Mouse (Mus musculus) forebrain, embryonic 11.5 days (tissue): ENCODE data around the gene Steap3. TPM values are rescaled to one million over a fixed set of nuclear protein-coding genes. Genes with fewer than 3 reads are reported as not detected.

Experiments
- ATAC-seq: fragments of 200-750 bp; cut with Nextera tagmentation; replicated peaks from 2 replicates; pipeline ENCODE4 v1.8.0; 2017; ENCODE audit warnings: moderate TSS enrichment; ENCODE audit not compliant: low FRiP score
- DNase-seq: peaks from one replicate; pipeline ENCODE4 v3.0.0-alpha.2; 2017; ENCODE audit warnings: low spot score
- H3K27ac ChIP-seq: fragments of 300-500 bp; sonication (generic); 2 replicates; pipeline ENCODE4 v1.5.1; 2014; ENCODE audit warnings: low read depth, low read length
- H3K27me3 ChIP-seq: fragments of 300-500 bp; sonication (generic); 2 replicates; pipeline ENCODE4 v1.6.1; 2014; ENCODE audit warnings: mild to moderate bottlenecking, low read length, mixed read lengths; ENCODE audit not compliant: control insufficient read depth, insufficient read depth
- H3K36me3 ChIP-seq: fragments of 300-500 bp; sonication (generic); 2 replicates; pipeline ENCODE4 v1.6.1; 2014; ENCODE audit warnings: mild to moderate bottlenecking, low read length, moderate library complexity, mixed read lengths; ENCODE audit not compliant: control insufficient read depth, insufficient read depth
- H3K4me1 ChIP-seq: fragments of 300-500 bp; sonication (generic); replicated peaks from 2 replicates; pipeline ENCODE4 v1.6.1; 2014; ENCODE audit warnings: low read length, mixed read lengths; ENCODE audit not compliant: control insufficient read depth, insufficient read depth
- H3K4me2 ChIP-seq: fragments of 300-500 bp; sonication (generic); 2 replicates; pipeline ENCODE4 v1.6.1; 2014; ENCODE audit warnings: low read depth, mild to moderate bottlenecking, low read length, moderate library complexity, mixed read lengths; ENCODE audit not compliant: severe bottlenecking
- H3K4me3 ChIP-seq: fragments of 300-500 bp; sonication (generic); 2 replicates; pipeline ENCODE4 v1.5.1; 2014; ENCODE audit warnings: low read depth, low read length
- H3K9ac ChIP-seq: fragments of 300-500 bp; sonication (generic); 2 replicates; pipeline ENCODE4 v1.6.1; 2014; ENCODE audit warnings: low read length
- H3K9me3 ChIP-seq: fragments of 300-500 bp; sonication (generic); 2 replicates; pipeline ENCODE4 v1.6.1; 2016; ENCODE audit warnings: low read length, mixed read lengths; ENCODE audit not compliant: control insufficient read depth
- WGBS: fragments of 180-500 bp; shearing (Covaris S2); extraction: QIAGEN DNeasy Blood & Tissue Kit; methylation state at CpG from one replicate; pipeline ENCODE4 v1.1.7; 2014; 5-methylcytosine and 5-hydroxymethylcytosine counted together
- polyA plus RNA-seq: library from polyadenylated mRNA; unstranded; fragments of >200 nt; fragmentation: Nextera tagmentation; extraction: Ambion mirVana; gene quantifications from 2 replicates; pipeline ENCODE4 v1.2.1, GENCODE M21; 2014

The Steap3 gene
- polyA plus RNA-seq, 1 experiment from 2014 or later: 2.8 TPM

DNA sequence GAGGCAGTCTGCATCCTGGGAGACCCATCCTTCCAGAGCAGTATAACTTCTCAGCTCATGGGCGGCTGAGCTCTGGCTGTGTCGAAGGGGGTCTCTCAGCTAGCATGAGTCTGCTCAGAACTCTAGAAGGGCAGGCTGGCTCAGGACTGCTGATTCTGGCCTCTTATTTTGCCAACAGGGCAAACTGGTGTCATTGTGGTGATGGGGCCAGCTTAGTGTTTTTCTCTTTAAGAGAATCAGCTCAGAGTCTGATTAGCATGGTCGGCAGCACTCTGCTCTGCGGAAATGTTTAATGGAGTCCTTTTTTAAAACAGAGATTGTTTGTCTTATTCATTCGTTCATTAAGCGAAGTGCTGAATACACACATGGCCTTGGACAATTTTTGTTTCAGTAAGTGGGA, 83.3 kb downstream of the Steap3 start:
- Histone ChIP-seq H3K4me2 (no peak overlapping the region), H3K27ac (no peak overlapping the region)
- 84% methylated on average over 6 of the region's 6 CpGs for WGBS

DNA sequence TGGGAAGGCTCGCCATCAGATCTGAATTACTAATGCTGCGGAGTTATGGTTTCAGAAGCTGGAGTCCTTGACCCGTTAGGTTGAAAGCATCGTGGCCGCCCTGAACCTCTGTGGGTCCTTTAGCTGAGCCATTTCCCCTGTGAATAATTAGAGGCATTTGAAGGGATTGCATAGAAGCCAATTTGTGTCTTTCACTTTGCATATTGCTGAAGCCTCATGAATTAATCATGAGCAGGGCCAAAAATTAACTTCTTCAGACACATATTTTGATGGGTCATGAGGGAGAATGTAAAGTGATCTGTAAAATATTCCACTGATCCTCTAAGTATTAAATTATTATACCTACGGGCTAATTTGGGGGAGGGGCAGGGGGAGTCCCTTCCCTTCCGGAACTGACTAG, 85.4 kb downstream of the Steap3 start:
- Histone ChIP-seq H3K27me3 (no peaks in the 10 kb centered on the region), H3K4me3 (no peak overlapping the region), H3K4me2 (peak overlapping the region; percentile 13; the same call in 1 of the 2 replicates), H3K9me3 (no peaks in the 10 kb centered on the region), H3K27ac (no peak overlapping the region), H3K9ac (no peak overlapping the region), H3K4me1 (no peaks in the 10 kb centered on the region), H3K36me3 (no peaks in the 10 kb centered on the region)
- ATAC-seq: peak; percentile 78
- 29% methylated on average over 7 of the region's 7 CpGs for WGBS
- no peak for DNase-seq

More for the DNA sequence above, 83.3 kb downstream of the Steap3 start:
- peak; percentile 14 for DNase-seq
- H3K36me3 ChIP-seq: no peaks in the 10 kb centered on the region
- no peak overlapping the region for H3K4me3 ChIP-seq
- no peak for ATAC-seq
- H3K4me1 ChIP-seq: no peaks in the 10 kb centered on the region
- no peak overlapping the region for H3K9ac ChIP-seq
- H3K27me3 ChIP-seq: no peaks in the 10 kb centered on the region
- no peaks in the 10 kb centered on the region for H3K9me3 ChIP-seq

DNA sequence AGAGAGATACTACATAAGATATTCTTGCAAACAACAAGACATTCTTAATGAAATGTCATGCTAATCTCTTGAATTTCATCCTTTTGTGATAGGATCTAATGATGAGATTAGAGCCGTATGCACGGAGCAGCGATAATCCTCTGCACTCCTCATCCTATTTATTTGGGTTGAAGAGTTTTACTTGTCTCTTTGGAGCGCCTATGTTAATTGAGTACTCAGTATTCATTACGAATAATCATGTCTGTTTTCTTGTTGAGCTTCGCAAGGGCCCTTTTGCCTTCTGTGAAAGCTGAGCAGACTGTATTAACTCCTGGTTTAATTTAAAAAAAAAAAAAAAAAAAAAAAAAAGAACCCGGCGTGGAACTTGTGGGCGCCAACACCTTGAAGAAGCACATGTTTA, 85.8 kb downstream of the Steap3 start:
- Histone ChIP-seq H3K27me3 (no peaks in the 10 kb centered on the region), H3K4me3 (no peak overlapping the region), H3K4me2 (peak overlapping the region; percentile 13; the same call in 1 of the 2 replicates), H3K9ac (no peak overlapping the region), H3K36me3 (no peaks in the 10 kb centered on the region), H3K4me1 (no peaks in the 10 kb centered on the region), H3K27ac (no peak overlapping the region), H3K9me3 (no peaks in the 10 kb centered on the region)
- ATAC-seq (peak; percentile 60), DNase-seq (no peak)
- WGBS: 23% methylated on average over 9 of the region's 9 CpGs

DNA sequence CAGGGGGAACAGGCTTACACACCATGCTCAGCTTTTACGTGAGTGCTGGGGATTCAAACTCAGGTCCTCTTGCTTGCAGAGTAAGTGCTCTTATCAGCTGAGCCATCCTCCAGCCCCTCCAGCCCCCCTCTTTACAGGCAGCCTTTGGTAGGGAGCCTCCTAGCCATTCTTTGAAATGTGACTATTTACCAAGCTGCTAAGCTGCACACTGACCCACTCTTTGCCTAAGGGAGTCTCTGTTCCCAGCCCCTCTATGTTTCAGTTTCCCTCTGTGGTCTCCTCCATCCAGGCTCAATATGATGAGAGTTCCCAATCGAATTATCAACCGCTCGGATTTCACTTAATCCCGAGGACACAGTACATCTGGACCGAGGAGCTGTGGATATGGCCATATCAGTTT, 86.3 kb downstream of the Steap3 start:
- no peak overlapping the region for H3K4me3 ChIP-seq
- 31% methylated on average over 6 of the region's 6 CpGs for WGBS
- no peak overlapping the region for H3K9ac ChIP-seq
- DNase-seq (no peak), ATAC-seq (peak; percentile 67; the same call in 1 of the 2 replicates)
- H3K27ac ChIP-seq: no peak overlapping the region
- no peaks in the 10 kb centered on the region for H3K27me3 ChIP-seq
- H3K36me3 ChIP-seq: no peaks in the 10 kb centered on the region
- H3K4me2 ChIP-seq: no peak overlapping the region
- no peaks in the 10 kb centered on the region for H3K4me1 ChIP-seq
- no peaks in the 10 kb centered on the region for H3K9me3 ChIP-seq

DNA sequence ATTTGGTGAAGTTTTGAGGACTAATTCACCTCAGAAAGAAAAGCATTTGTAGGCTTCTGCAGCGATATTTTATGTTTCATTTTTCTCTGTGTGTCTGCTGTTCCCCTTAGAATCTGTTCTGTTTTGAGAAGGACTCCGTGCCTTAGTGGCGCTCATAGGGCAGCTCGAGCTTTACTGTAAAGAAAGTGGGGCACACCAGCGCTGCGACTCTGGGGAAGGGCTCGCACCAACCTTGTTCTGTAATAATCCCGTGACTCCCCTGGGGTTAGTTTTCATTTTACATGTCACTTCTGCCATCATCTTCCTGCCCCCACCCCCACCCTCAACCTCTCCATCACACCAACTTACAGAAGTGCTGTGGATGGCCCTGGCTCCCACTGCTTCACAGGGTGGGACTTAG, 95.4 kb downstream of the Steap3 start:
- H3K27ac ChIP-seq: no peak overlapping the region
- no peak overlapping the region for H3K4me3 ChIP-seq
- H3K4me2 ChIP-seq: no peak overlapping the region
- 94% methylated on average over 8 of the region's 8 CpGs for WGBS
- no peaks in the 10 kb centered on the region for H3K36me3 ChIP-seq
- H3K4me1 ChIP-seq: no peaks in the 10 kb centered on the region; the same call in 1 of the 2 replicates
- H3K27me3 ChIP-seq: no peaks in the 10 kb centered on the region
- DNase-seq (no peak), ATAC-seq (no peak)
- no peaks in the 10 kb centered on the region for H3K9me3 ChIP-seq
- no peak overlapping the region for H3K9ac ChIP-seq

DNA sequence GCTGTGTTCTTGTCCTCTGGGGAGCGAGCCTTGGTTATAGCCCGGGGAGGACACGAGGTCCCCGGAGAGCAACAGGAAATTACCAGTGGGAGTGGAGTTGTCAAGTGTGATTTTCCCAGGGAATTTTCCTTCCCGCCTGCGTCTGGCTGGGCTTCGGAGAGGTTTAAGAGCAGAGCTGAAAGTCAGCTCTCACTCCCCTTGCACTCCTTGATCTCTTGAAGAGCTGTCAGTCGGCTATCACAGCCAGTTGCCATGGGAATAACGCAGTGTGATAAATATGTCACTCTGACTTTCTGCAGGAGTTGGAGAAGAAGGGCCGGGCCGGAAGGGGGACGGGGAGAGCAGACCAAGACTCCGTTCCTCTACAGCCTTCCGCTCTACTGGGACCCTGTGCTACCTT, 96.2 kb downstream of the Steap3 start:
- Histone ChIP-seq H3K27me3 (no peaks in the 10 kb centered on the region), H3K9ac (no peak overlapping the region), H3K4me1 (no peaks in the 10 kb centered on the region; the same call in 1 of the 2 replicates), H3K36me3 (no peaks in the 10 kb centered on the region), H3K4me2 (no peak overlapping the region), H3K27ac (no peak overlapping the region), H3K9me3 (no peaks in the 10 kb centered on the region), H3K4me3 (no peak overlapping the region)
- WGBS: 65% methylated on average over 14 of the region's 14 CpGs
- ATAC-seq: no peak
- DNase-seq: no peak

DNA sequence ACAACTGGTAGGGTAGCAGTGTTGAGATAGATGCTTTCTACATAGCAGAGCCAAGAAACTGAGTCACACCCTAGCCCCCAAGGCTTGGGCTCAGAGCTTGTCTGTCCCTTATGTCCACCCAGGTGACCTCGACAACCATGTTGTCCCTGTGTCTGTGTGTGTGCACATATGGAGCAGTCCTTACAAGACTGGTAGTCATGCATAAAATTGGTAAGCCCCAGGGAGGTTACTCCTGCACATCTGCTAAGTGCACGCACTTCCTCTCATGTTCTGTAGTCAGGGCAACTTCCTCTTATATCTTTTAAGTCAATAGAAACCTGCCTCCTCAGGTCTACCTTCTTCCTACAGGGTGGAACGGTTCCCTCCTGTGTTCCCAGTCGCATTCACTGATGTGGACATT, 97.5 kb downstream of the Steap3 start:
- Histone ChIP-seq H3K4me2 (no peak overlapping the region), H3K4me1 (no peaks in the 10 kb centered on the region; the same call in 1 of the 2 replicates), H3K9ac (no peak overlapping the region), H3K27me3 (no peaks in the 10 kb centered on the region), H3K4me3 (no peak overlapping the region), H3K27ac (no peak overlapping the region), H3K36me3 (no peaks in the 10 kb centered on the region), H3K9me3 (no peaks in the 10 kb centered on the region)
- 82% methylated on average over 4 of the region's 4 CpGs for WGBS
- DNase-seq: no peak
- ATAC-seq: no peak

DNA sequence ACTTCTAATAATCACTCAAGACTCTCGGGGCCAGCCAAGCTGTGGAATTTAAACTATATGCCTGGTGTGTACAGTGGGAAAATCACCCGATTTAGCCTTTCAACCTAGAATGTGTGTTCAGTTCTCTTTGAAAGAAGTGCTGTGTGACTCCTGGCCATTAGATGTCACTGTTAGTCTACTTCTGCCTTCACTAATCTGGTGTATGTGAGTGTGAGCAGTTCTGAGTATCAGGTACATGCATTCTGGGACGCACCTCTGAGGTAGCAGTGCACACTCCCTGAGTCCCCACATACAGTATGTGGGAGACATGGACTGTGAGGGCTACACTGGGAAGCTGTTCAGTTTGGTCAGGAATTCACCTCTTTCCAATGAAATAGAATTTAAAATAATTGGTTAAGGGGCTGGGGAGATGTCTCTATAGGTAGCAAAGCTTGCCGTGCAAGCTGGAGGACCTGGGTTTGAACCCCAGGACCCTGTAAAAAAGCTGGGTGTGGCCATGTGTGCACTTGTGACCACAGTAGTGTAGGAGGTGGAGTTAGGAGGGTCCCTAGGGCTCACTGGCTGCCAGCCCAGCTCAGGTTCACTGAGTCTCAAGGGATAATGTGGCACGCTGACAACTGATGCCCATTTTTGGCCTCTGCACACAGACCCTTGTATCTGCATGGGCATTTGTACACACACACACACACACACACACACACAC, 100.5 kb downstream of the Steap3 start:
- no peaks in the 10 kb centered on the region; the same call in 1 of the 2 replicates for H3K4me1 ChIP-seq
- DNase-seq (no peak), ATAC-seq (no peak)
- H3K27ac ChIP-seq: no peak overlapping the region
- no peaks in the 10 kb centered on the region for H3K36me3 ChIP-seq
- no peaks in the 10 kb centered on the region for H3K9me3 ChIP-seq
- no peak overlapping the region for H3K4me3 ChIP-seq
- no peak overlapping the region for H3K4me2 ChIP-seq
- 70% methylated on average over 5 of the region's 5 CpGs for WGBS
- H3K9ac ChIP-seq: no peak overlapping the region
- H3K27me3 ChIP-seq: no peaks in the 10 kb centered on the region

DNA sequence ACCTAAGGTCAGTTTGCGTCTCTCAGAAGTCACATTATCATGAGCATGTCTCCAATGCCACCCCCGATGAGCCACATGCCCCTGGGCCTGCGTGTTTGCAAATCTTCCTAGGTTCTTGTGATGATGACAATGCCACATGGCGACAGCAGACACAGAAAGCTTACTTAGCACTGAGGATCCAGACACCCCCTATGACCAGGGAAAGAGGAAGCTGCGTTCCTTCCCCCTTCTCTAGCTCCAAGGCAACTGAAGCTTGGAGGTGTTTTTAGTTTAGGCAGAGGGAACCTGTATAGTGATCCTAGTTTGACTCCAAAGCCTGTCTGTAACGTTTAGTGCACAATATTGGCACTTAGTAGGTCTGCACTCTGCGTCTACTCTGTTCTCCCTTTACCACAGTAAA, 102.2 kb downstream of the Steap3 start:
- Histone ChIP-seq H3K9ac (no peak overlapping the region), H3K4me3 (no peak overlapping the region), H3K4me2 (no peak overlapping the region), H3K9me3 (no peaks in the 10 kb centered on the region), H3K36me3 (no peaks in the 10 kb centered on the region), H3K27me3 (no peaks in the 10 kb centered on the region), H3K4me1 (no peaks in the 10 kb centered on the region), H3K27ac (no peak overlapping the region)
- WGBS: 85% methylated on average over 7 of the region's 7 CpGs
- ATAC-seq (no peak), DNase-seq (no peak)
